Mouse (Mus musculus) cerebellum, adult (tissue): ENCODE measurements around the gene Dolpp1.

Experiments used
- ATAC-seq: cut with Nextera tagmentation; 2 replicates; pipeline ENCODE4 v1.9.2; 2017; ENCODE audit warnings: mild to moderate bottlenecking, moderate library complexity, mixed read lengths; ENCODE audit not compliant: insufficient number of reproducible peaks, low FRiP score, low TSS enrichment

Gene Dolpp1

GRCm38 (mm10) chr2:30375893-30376292, 16.2 kb upstream of the Dolpp1 start:
- no peak for ATAC-seq

DNA sequence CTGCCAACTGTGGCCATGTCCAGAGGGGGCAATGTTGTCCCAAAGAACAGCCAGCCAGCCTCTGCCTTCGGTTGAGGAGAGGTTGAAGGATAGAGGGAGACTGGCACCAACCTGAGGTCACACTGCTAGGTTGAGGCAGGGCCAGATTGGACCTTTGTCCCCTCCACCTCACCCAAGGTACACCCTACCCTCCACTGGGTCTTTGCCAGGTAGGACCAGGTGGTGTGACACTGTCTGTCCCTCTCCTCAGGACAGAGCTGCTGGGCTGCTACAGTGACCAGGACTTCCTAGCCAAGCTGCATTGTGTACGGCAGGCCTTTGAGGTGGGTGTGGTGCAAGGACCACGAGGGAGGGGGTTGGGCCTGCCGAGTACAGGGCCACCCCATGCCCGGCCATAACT, 14.3 kb upstream of the Dolpp1 start:
- ATAC-seq, result no peak

GRCm38 (mm10) chr2:30379307-30379706, 12.7 kb upstream of the Dolpp1 start:
- ATAC-seq, result no peak

GRCm38 (mm10) chr2:30380564-30381376, 11.3 kb upstream of the Dolpp1 start:
- no peak for ATAC-seq

- no peak for ATAC-seq
Measured at GRCm38 (mm10) chr2:30381377-30381725, 10.7 kb upstream of the Dolpp1 start.

DNA sequence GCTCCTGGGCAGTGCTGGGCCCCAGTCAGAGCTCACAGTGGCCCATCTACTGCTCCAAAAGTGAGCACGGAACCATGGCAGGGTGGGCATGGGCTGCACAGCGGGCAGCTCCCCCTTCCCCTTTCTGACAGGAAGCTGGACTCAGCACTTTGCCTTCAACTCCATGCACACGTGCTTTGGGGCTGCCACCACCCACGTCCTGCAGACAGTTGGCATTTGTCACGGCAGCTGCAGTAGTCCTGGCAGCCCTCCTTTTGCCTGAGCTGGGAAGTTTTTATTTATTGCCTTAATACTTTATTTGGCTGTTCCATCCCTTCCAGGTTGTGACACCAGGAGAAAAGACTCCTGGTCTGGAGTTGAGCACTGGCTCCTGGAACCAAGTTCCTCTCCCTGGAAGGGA, 7.2 kb upstream of the Dolpp1 start:
- ATAC-seq, result no peak

DNA sequence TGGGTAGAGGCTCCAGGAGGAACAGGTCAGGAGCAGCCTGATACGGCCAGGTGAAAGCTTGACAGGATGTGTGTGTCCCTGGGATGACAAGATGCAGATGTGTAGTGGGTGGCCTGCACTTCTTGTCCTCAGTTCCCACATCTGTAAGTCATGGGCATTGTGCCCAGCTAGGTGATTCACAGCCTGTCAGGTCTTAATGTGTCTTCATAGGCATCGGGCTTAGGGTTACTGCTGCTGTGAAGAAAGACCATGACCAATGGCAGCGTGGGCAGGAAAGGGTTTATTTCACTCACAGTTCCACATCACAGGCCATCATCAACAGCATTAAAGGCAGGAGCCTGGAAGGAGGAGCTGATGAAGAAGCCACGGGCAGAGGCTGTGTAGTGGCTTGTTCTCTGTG, 6.5 kb upstream of the Dolpp1 start:
- ATAC-seq, result no peak

DNA sequence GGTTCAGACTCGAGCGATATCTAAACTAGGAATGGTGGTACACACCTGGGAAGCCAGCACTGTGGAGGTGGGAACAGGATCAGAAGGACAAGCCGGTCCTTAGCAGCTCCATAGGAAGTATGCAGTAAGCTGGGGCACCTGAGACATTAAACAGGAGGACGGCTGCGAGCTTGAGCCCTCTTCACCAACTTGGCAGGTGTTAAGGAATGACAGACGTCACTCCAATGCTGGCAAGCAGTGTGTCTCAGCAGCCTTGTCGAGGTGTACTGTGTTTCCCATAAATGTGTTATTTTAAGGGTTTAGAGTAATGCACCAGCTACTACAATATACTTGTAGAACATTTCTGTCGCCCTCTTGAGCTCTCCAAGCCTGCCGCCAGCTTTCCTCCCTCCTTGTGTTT, 5.1 kb upstream of the Dolpp1 start:
- no peak for ATAC-seq

DNA sequence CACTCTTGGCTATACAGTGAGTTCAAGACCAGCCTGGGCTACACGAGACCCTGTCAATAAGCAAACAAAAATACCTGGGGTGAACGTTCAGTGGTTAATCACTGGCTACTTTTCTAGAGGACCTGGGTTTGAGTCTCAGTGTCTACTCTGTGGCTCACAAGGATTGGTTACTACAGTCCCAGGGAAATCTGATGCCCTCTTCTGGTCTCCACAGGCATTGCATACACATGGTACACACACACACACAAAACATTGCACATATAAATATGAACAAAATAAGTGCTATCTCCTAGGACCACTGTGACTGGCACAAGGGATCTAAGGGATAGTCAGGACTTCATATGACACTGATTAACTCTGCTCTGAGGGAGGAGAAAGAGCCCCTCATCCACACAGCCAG, 3.1 kb upstream of the Dolpp1 start:
- no peak for ATAC-seq

DNA sequence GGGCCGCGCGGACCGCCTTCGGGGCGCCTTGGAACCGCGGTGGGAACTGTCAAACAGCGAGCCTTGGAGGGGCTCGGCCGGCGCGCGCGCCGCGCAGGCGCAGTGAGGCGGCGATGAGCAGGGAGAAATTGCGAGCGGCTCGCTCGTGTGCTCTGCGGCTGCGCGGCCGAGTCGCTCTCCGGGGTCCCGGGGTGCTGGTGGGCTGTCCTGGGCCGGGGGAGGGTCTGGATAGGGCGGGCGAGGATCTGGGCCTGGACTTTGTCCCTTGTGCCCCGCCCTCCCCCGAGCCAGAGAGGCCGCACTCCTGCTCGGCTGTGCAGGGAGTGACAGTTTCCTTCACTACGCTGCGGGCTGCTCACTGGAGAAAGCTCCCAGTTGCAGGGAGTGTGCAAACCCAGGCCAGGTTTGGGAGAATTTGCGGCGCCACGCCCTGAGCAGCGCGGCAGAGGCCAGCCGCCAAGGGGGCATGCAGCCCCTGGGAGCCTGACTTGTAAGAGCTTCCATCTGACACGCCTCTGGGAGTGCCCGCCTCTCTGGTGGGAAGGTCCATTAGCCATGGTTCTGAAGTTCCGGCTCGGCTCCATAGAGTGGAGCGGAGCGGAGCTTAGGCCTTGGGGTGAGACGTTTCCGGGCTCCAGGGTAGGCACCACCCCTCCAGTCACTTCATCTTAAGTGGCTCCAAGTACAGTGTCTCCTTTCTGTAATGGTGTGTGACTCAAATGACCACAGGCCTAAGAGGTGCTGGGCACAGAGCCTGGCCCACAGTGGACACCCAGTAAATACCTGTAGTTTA, 719 bp downstream of the Dolpp1 start:
- ATAC-seq, result peak; percentile 16; the same call in 1 of the 2 replicates

GRCm38 (mm10) chr2:30393370-30393656, 1.3 kb downstream of the Dolpp1 start:
- no peak for ATAC-seq

- no peak for ATAC-seq
Measured at GRCm38 (mm10) chr2:30395757-30396156, 3.7 kb downstream of the Dolpp1 start.

DNA sequence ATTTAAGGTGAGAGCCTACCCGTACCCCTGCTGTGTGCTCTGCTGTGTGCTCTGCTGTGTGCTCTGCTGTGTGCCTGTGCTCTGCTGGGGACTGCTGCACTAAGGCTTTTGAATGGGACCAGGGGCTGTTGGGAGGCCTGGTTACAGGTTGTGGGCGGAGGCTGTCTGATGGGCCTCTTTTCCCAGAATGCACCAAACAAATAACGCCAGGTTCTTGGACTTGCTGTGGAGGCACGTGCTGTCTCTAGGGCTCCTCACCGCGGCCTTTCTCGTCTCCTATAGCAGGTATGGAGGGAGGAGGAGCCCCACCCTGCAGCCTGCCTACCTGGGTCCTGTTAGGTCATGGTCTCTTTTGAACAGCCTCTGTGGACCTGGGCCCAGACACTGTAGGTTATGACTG, 4.2 kb downstream of the Dolpp1 start:
- ATAC-seq, result no peak

- no peak for ATAC-seq
Measured at GRCm38 (mm10) chr2:30397986-30398512, 6.0 kb downstream of the Dolpp1 start.

DNA sequence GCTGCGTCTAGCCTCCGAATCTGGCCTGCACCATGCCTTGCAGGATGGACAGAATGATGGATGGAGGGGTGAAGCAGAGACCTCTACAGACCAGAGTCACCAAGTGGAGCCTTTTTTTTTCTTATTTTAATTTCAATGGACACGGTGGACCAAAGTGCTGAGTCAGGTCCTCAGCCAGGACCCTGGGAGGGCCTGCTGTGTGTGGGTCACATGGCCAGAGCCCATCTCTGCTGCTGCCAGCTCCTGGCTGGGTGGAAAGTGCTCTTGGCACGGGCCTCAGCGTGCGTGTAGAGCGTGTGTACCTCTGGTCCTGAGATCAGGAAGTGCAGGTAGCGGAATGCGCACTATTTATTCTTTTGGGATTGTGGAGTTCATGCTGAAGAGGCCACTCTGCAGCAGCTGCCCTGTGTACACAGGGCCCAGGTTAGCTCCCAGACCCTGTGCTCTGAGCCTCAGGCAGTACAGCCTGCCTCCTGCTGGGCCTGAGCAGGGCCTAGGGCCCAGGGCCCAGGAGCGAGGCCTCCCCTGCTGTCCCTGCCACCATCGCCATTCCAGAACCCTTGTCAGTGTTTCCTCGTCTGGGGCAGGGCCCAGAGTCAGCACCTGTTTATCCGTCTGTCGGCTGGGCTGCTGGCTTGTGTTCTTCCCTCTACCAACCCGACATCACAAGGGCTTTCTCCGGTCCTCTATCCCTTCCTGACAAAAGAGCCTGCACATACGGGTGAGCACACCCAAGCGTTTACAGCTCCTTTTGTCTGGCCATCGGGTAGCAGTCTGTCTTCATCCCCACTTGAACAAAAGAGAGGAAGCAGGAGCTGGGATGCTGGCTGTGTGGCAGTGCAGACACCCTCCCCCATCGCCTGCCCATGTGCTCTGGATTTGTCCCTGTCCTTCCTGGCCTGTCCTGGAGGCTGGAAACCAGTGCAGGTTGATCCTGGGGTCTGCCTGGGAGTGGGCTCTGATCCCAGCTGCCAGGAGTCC, 7.4 kb downstream of the Dolpp1 start:
- peak; percentile 62; the same call in 1 of the 2 replicates for ATAC-seq

GRCm38 (mm10) chr2:30401581-30401980, 9.5 kb downstream of the Dolpp1 start:
- ATAC-seq, result no peak

GRCm38 (mm10) chr2:30402351-30402826, 10.3 kb downstream of the Dolpp1 start:
- ATAC-seq, result no peak

- no peak for ATAC-seq
Measured at GRCm38 (mm10) chr2:30402843-30403242, 10.8 kb downstream of the Dolpp1 start.

GRCm38 (mm10) chr2:30403870-30404269, 11.8 kb downstream of the Dolpp1 start:
- ATAC-seq, result no peak

DNA sequence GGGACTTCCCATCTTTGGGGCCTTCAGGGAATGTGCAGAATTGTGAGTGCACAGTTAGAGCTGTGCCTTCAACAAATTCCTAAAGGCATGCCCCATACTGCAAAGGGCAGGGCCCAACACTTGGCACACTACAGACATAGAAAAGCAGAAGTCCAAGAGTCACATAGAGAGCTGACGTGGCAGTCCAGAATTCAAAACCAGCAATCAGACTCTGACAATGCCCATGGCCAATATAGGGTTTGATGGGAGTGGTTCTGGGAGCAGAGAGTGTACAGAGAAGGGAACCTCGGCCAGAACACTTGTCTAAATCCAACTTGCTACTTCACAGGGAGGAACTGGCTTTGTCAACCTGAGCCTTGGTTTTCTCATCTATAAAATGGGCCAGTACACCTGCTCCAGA, 15.2 kb downstream of the Dolpp1 start:
- ATAC-seq, result no peak
